ENCODE assay signal across 13 mouse cellular contexts in genomic region chr1:75359346-75359745, GRCm38 (mm10). TPM values are rescaled to one million over a fixed set of nuclear protein-coding genes. Genes with fewer than 3 reads are reported as not detected.
DNase-seq lines count a peak whose midpoint lies in the region; ATAC-seq and TF ChIP-seq lines count a peak whose summit lies in the region.
"Had no signal": no experiment of that assay in that cellular context is flagged by ENCODE, and none has a peak within 500 bp of the region (broad histone marks: within the 10 kb centered on the region; RNA-seq: fewer than 3 reads in every experiment).

No protein-coding gene starts in this region.

- no peak overlapping the region for H3K27ac ChIP-seq in liver, postnatal 0 days (ENCODE audit: low read depth)
- peak overlapping the region; percentile 32 for H3K27ac ChIP-seq in small intestine, adult 2 months (ENCODE audit: insufficient read depth, low read depth, low read length)
- H3K27ac ChIP-seq: embryonic facial prominence, embryonic 12.5 days; neural tube, embryonic 15.5 days had no signal

- TF ChIP-seq POLR2A in small intestine, adult 2 months (IDR thresholded peaks at IDR 0.05; ENCODE audit: low read depth, low read length), result no peak

- H3K9me3 ChIP-seq in liver, postnatal 0 days (ENCODE audit: low read length), result no peaks in the 10 kb centered on the region
- H3K9me3 ChIP-seq: embryonic facial prominence, embryonic 12.5 days; G1E; neural tube, embryonic 15.5 days had no signal

- H3K9ac ChIP-seq in liver, postnatal 0 days (replicated peaks), result no peak overlapping the region
- H3K9ac ChIP-seq: embryonic facial prominence, embryonic 12.5 days; neural tube, embryonic 15.5 days had no signal

- H3K4me3 ChIP-seq in liver, postnatal 0 days (ENCODE audit: low read depth, low read length), result no peak overlapping the region
- no peak overlapping the region for H3K4me3 ChIP-seq in small intestine, adult 2 months (ENCODE audit: low read depth, low read length)
- H3K4me3 ChIP-seq: neural tube, embryonic 15.5 days had no signal

- TF ChIP-seq EP300 in liver, postnatal 0 days (IDR thresholded peaks at IDR 0.05; ENCODE audit: low read depth), result no peak

- intact Hi-C loops in heart, postnatal 14 days (cut with DNase I), result no loop called here

- H3K4me1 ChIP-seq in liver, postnatal 0 days (ENCODE audit: insufficient read depth), result 0 out of 2 replicates have a peak, but pooled peaks cover 3% of the 10 kb centered on the region
- no peaks in the 10 kb centered on the region for H3K4me1 ChIP-seq in small intestine, adult 2 months (ENCODE audit: control insufficient read depth, insufficient read depth, insufficient read length, low read length)

- TF ChIP-seq CTCF in liver, postnatal 0 days (IDR thresholded peaks at IDR 0.05; ENCODE audit: low read depth), result no peak
- TF ChIP-seq CTCF in small intestine, adult 2 months (IDR thresholded peaks at IDR 0.05; ENCODE audit: extremely low read depth, insufficient read length, insufficient replicate concordance, low read depth, low read length), result no peak

- no peaks in the 10 kb centered on the region for H3K36me3 ChIP-seq in liver, postnatal 0 days (replicated peaks; ENCODE audit: insufficient read depth, low read length)
- no peaks in the 10 kb centered on the region for H3K36me3 ChIP-seq in small intestine, adult 2 months (ENCODE audit: control insufficient read depth, insufficient read depth, low read length)
- H3K36me3 ChIP-seq: embryonic facial prominence, embryonic 12.5 days; G1E; neural tube, embryonic 15.5 days had no signal

- ATAC-seq in liver, postnatal 0 days, result no peak

- H3K4me2 ChIP-seq in liver, postnatal 0 days (ENCODE audit: low read depth, low read length), result no peak overlapping the region

- peak; percentile 23 for DNase-seq in liver
- no peak for DNase-seq in liver, postnatal 0 days
- DNase-seq in frontal cortex, postnatal 36 days (ENCODE audit: low spot score in 2 of 2), result peak; percentile 62 to 63
- DNase-seq in heart, postnatal 14 days, result peak; percentile 28 to 53
- no peak for DNase-seq in urinary bladder, adult 18-20 months (ENCODE audit: low spot score in 2 of 2)
- DNase-seq in urinary bladder, adult 2 months (ENCODE audit: low spot score), result no peak
- no peak for DNase-seq in cerebellum, postnatal 36 days

- H3K27me3 ChIP-seq in liver, postnatal 0 days (ENCODE audit: insufficient read depth, low read length), result peaks cover 24% of the 10 kb centered on the region
- H3K27me3 ChIP-seq in small intestine, adult 2 months (ENCODE audit: control insufficient read depth, insufficient read depth, low read length), result peaks cover 13% of the 10 kb centered on the region

- WGBS in liver, postnatal 0 days (ENCODE audit: insufficient replicate concordance), result 69% methylated on average over 13 of the region's 13 CpGs
- WGBS in small intestine, adult 2 months, result 78% methylated on average over 13 of the region's 13 CpGs

RNA-seq across cellular contexts. Expression of gene Des, which starts 0.8 kb away (rescaled TPM):
- polyA plus RNA-seq in liver, postnatal 0 days (2015; fragmentation: Nextera tagmentation; extraction: Ambion mirVana), result 4.0 and 14.2 TPM in 2 replicates
- total RNA-seq in heart, postnatal 14 days (2021), result 1,000 to 10,000 TPM; 1,039 to 1,057 TPM
- 152 and 216 TPM in 2 replicates for polyA plus RNA-seq in small intestine, adult 2 months (2012; rRNA removed)
- 1,825 and 2,682 TPM in 2 replicates for polyA plus RNA-seq in urinary bladder, adult 2 months (2012; rRNA removed)
- total RNA-seq: granulocyte monocyte progenitor cell, adult 5-6 weeks; megakaryocyte progenitor cell, adult 5-6 weeks had no signal

RNA-seq across cellular contexts. Expression of gene Speg, which starts 15.8 kb away (rescaled TPM):
- polyA plus RNA-seq in liver, postnatal 0 days (2015; fragmentation: Nextera tagmentation; extraction: Ambion mirVana), result 3.4 and 3.5 TPM in 2 replicates
- 100 to 1,000 TPM; 125 to 126 TPM for total RNA-seq in heart, postnatal 14 days (2021)
- polyA plus RNA-seq in small intestine, adult 2 months (2012; rRNA removed), result 21.5 and 23.2 TPM in 2 replicates
- 91.1 and 102 TPM in 2 replicates for polyA plus RNA-seq in urinary bladder, adult 2 months (2012; rRNA removed)
- total RNA-seq: megakaryocyte progenitor cell, adult 5-6 weeks had no signal

RNA-seq across cellular contexts. Expression of gene Dnpep, which starts 41.6 kb away (rescaled TPM):
- polyA plus RNA-seq in liver, postnatal 0 days (2015; fragmentation: Nextera tagmentation; extraction: Ambion mirVana), result 50.5 and 52.8 TPM in 2 replicates
- 10 to 100 TPM; 85.6 to 88.5 TPM for total RNA-seq in heart, postnatal 14 days (2021)
- 157 and 865 TPM in 2 replicates for polyA plus RNA-seq in small intestine, adult 2 months (2012; rRNA removed)
- polyA plus RNA-seq in urinary bladder, adult 2 months (2012; rRNA removed), result 106 and 124 TPM in 2 replicates

Comparison
In these comparisons a context has a peak if more than half of its experiments do, and no peak if none do; other contexts are left out.
1. DNase-seq: peak in liver (single experiment), frontal cortex, postnatal 36 days (2 of 2) and heart, postnatal 14 days (2 of 2); none in liver, postnatal 0 days (single experiment), urinary bladder, adult 18-20 months (0 of 2), urinary bladder, adult 2 months (single experiment) and cerebellum, postnatal 36 days (0 of 2).
2. RNA of gene Des, which starts 0.8 kb away (polyA plus RNA-seq): 1,825 to 2,682 TPM in urinary bladder, adult 2 months and 152 to 216 TPM in small intestine, adult 2 months; 4.0 to 14.2 TPM in liver, postnatal 0 days; every median in the first group is over 10 times any median in the second.